14 mouse cellular contexts compared by ENCODE assay signal in the genomic region with DNA sequence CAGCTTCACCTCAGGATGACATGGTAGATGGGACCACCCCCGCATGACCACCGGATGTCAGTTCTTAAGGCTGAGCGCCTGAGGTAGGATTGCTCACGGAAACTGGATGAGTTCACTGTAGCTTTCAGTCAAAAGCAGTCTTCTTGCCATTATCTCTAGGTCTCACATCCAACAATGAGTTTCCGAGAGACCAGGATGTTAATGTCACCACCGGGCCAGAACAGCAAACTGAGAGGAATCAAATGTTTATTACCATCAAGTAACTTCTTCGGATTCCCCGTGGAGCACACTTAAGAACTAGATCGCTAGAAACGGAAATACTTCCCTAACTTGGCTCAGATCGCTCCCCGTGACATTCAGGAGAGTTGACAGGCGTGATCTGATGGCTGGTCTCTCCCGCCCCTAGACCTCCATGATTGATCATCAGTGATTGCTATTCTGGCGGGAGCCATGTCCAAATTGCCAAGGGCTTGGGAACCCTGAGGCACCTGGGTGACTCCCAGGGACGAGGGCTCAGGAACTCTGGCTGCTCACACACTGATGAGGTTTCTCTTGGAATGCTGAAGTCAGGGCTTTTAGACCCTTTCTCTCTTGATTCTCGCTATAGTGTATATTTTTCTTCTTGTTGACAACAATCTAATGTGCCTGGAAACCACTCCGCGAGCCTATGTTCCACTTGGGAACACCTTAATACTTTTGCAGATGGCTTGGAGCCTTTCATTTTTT.
"Had no signal": no experiment of that assay in that cellular context is flagged by ENCODE, and none has a peak within 500 bp of the region (broad histone marks: within the 10 kb centered on the region; RNA-seq: fewer than 3 reads in every experiment).

No protein-coding gene starts in this region.

- H3K9ac ChIP-seq: limb, embryonic 12.5 days; liver, embryonic 12.5 days; lung, embryonic 15.5 days; neural tube, embryonic 15.5 days had no signal

- H3K36me3 ChIP-seq: limb, embryonic 12.5 days; liver, embryonic 12.5 days; lung, embryonic 15.5 days; neural tube, embryonic 15.5 days had no signal

- H3K9me3 ChIP-seq: limb, embryonic 12.5 days; lung, embryonic 15.5 days; neural tube, embryonic 15.5 days had no signal

- H3K27me3 ChIP-seq: limb, embryonic 12.5 days; liver, embryonic 12.5 days; lung, embryonic 15.5 days; neural tube, embryonic 15.5 days had no signal

- H3K4me1 ChIP-seq: liver, embryonic 12.5 days had no signal

- H3K4me2 ChIP-seq: limb, embryonic 12.5 days; liver, embryonic 12.5 days; lung, embryonic 15.5 days; neural tube, embryonic 15.5 days had no signal

- H3K27ac ChIP-seq: limb, embryonic 12.5 days; liver, embryonic 12.5 days; lung, embryonic 15.5 days; neural tube, embryonic 15.5 days had no signal

- DNase-seq: kidney, adult 2 months; kidney, postnatal 25 days; layer of hippocampus, adult 9-11 months; layer of hippocampus, postnatal 36 days; lung, postnatal 14 days; midbrain, embryonic 14.5 days; right cerebral cortex, adult 18-20 months; right cerebral cortex, postnatal 25 days; thymus, postnatal 36 days had no signal

- ATAC-seq: liver, embryonic 12.5 days had no signal

- H3K4me3 ChIP-seq: limb, embryonic 12.5 days; liver, embryonic 12.5 days; lung, embryonic 15.5 days; myocyte; neural tube, embryonic 15.5 days had no signal
